Mouse (Mus musculus): Measurements from ENCODE around the gene Eci2.
"Not testable (repeated sequence)": the region's sequence is repeated elsewhere in the genome, so short reads cannot be mapped to it uniquely, and the experiment has no call there.

GRCm38 (mm10) chr13:34965647-34966046, 61.2 kb downstream of the Eci2 start:
- TF ChIP-seq POLR2A (IDR thresholded peaks at IDR 0.05; ENCODE audit: control insufficient read depth, low read depth, low read length); CTCF (IDR thresholded peaks at IDR 0.05; ENCODE audit: control insufficient read depth, insufficient read depth, insufficient replicate concordance, low read depth, low read length): not testable (repeated sequence)

Data from testis, adult 2 months (tissue).